Mouse (Mus musculus) adrenal gland, adult 10 weeks (tissue): Measurements from ENCODE around the gene Xrcc1. TPM values are rescaled to one million over a fixed set of nuclear protein-coding genes. Genes with fewer than 3 reads are reported as not detected.

Experiments used
- polyA plus RNA-seq: library from polyadenylated mRNA; stranded (reverse); fragments of 350-450 nt; fragmentation: Illumina TruSeq; extraction: RNeasy Lipid Tissue Mini Kit (QIAGEN cat#74804); gene quantifications from one replicate; pipeline ENCODE4 v1.2.3, GENCODE M21; 2014; ENCODE audit warnings: low read depth, low replicate concordance

Gene Xrcc1
- polyA plus RNA-seq: 0.87 TPM

GRCm38 (mm10) chr7:24546068-24546614 lies at the start of gene Xrcc1, which contains the start of gene Pinlyp:
Gene Xrcc1 (plus strand): TSS chr7:24546289.
Gene Pinlyp (minus strand): TSS chr7:24546118.

GRCm38 (mm10) chr7:24506838-24507725 lies 39.0 kb upstream of the Xrcc1 start, which contains the start of gene Zfp428:
Gene Zfp428 (plus strand): TSS chr7:24507006.

GRCm38 (mm10) chr7:24512355-24512754 lies 33.7 kb upstream of the Xrcc1 start, which contains the start of gene AC161166.1:
Gene AC161166.1 (minus strand): TSS chr7:24512455.

GRCm38 (mm10) chr7:24530062-24530931 lies 15.8 kb upstream of the Xrcc1 start, which contains the start of gene Irgq:
Gene Irgq (plus strand): TSS chr7:24530689.

GRCm38 (mm10) chr7:24587330-24588105 lies 41.4 kb downstream of the Xrcc1 start, which contains the start of the genes Ethe1 and Zfp575:
Gene Ethe1 (plus strand): TSS chr7:24587543.
Gene Zfp575 (minus strand): TSS chr7:24587641.

DNA sequence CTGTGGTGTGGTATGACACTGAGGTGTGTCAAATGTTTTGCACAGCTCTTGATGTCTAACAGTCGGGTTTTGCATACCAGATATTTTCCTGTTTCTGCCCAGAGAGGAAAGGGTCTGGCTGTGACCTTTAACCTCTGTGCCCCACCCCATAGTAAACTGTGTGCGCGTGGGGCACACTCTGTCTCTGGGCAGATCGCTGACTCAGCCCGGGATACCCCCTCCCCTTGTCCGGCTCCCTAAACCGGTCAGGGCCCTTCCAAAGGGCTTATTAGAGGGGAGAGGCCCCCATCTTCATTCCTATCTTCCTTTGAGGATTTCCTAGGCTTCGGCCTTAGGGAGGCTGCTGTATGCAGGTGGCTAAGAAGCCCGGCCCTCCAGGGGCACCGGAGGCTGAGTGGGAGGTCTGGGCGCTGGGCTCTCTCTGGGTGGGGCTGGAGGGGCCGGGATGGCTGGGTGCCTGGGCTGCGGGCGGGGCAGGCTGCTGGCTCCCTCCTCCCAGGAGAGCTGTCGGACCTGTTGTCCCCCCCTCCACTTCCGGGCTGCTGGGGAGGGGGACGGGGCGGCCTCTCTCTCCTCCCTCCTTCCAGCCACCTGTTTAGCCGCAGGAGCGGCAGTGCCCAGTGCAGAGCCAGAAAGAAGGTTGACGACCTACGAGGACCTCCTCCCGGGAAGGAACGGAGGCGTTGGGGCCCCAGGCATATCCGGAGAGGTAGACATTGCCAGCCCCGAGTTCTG lies 64.2 kb downstream of the Xrcc1 start, which contains the start of gene Phldb3:
TSS of gene Phldb3 (plus strand) at position 620 of the 735 bp plus-strand sequence.

Other genes starting within 250 kb of the Xrcc1 start
- 4.2 TPM for gene Zfp61, start 245.1 kb upstream of the Xrcc1 start, polyA plus RNA-seq
- 1.5 TPM for gene Zfp94, start 229.6 kb upstream of the Xrcc1 start, polyA plus RNA-seq
- gene Tescl, start 212.4 kb upstream of the Xrcc1 start, polyA plus RNA-seq: not detected
- not detected for gene Lypd5, start 197.1 kb upstream of the Xrcc1 start, polyA plus RNA-seq
- not detected for gene Kcnn4, start 176.0 kb upstream of the Xrcc1 start, polyA plus RNA-seq
- not detected for gene Smg9, start 146.7 kb upstream of the Xrcc1 start, polyA plus RNA-seq
- not detected for gene Irgc1, start 94.0 kb upstream of the Xrcc1 start, polyA plus RNA-seq
- gene Plaur, start 83.8 kb upstream of the Xrcc1 start, polyA plus RNA-seq: 1.9 TPM
- 0.29 TPM for gene Cadm4, start 64.3 kb upstream of the Xrcc1 start, polyA plus RNA-seq
- gene Zfp428, start 39.3 kb upstream of the Xrcc1 start, polyA plus RNA-seq: not detected
- not detected for gene AC161166.1, start 33.8 kb upstream of the Xrcc1 start, polyA plus RNA-seq
- gene Irgq, start 15.6 kb upstream of the Xrcc1 start, polyA plus RNA-seq: 13.0 TPM
- not detected for gene Pinlyp, start 171 bp upstream of the Xrcc1 start, polyA plus RNA-seq
- gene Ethe1, start 41.3 kb downstream of the Xrcc1 start, polyA plus RNA-seq: 0.82 TPM
- gene Zfp575, start 41.4 kb downstream of the Xrcc1 start, polyA plus RNA-seq: not detected
- not detected for gene Phldb3, start 64.5 kb downstream of the Xrcc1 start, polyA plus RNA-seq
- not detected for gene Lypd3, start 90.3 kb downstream of the Xrcc1 start, polyA plus RNA-seq
- gene Tex101, start 130.4 kb downstream of the Xrcc1 start, polyA plus RNA-seq: not detected
- gene BC049730, start 163.0 kb downstream of the Xrcc1 start, polyA plus RNA-seq: not detected
- gene Gm4763, start 180.6 kb downstream of the Xrcc1 start, polyA plus RNA-seq: not detected
- gene Cd177, start 214.0 kb downstream of the Xrcc1 start, polyA plus RNA-seq: not detected
- not detected for gene Ceacam10, start 230.9 kb downstream of the Xrcc1 start, polyA plus RNA-seq